Mouse (Mus musculus): Measurements from ENCODE around the gene Endou.
"Not testable (repeated sequence)": the region's sequence is repeated elsewhere in the genome, so short reads cannot be mapped to it uniquely, and the experiment has no call there.

The Endou gene

GRCm38 (mm10) chr15:97675927-97676326 is 55.2 kb downstream of the Endou start:
- no peak for DNase-seq

- no peak for DNase-seq
These were observed 56.7 kb downstream of the Endou start for GRCm38 (mm10) chr15:97674423-97674822.

- no peak for DNase-seq
These were observed 57.7 kb downstream of the Endou start for GRCm38 (mm10) chr15:97673256-97674000.

GRCm38 (mm10) chr15:97672211-97672765 is 58.9 kb downstream of the Endou start:
- peak; percentile 57 for DNase-seq

GRCm38 (mm10) chr15:97670554-97670953 is 60.6 kb downstream of the Endou start:
- no peak for DNase-seq

GRCm38 (mm10) chr15:97668158-97668877 is 62.8 kb downstream of the Endou start:
- not testable (repeated sequence) for DNase-seq

GRCm38 (mm10) chr15:97667437-97667836 is 63.7 kb downstream of the Endou start:
- peak; percentile 47 for DNase-seq

- DNase-seq: no peak
These were observed 64.7 kb downstream of the Endou start for GRCm38 (mm10) chr15:97666457-97666770.

- DNase-seq: no peak
These were observed 65.2 kb downstream of the Endou start for GRCm38 (mm10) chr15:97665770-97666456.

GRCm38 (mm10) chr15:97664981-97665668 is 66.0 kb downstream of the Endou start:
- DNase-seq: no peak

GRCm38 (mm10) chr15:97663750-97664406 is 67.3 kb downstream of the Endou start:
- peak; percentile 52 for DNase-seq
